Mouse (Mus musculus) megakaryocyte, embryonic 14.5 days (primary cell): ENCODE results near the gene Faah.

Experiments
- FLI1 ChIP-seq: IDR thresholded peaks from 2 replicates; pipeline ENCODE4 v1.6.1; 2012; ENCODE audit warnings: low read length, inconsistent platforms, mixed read lengths
- GATA1 ChIP-seq: IDR thresholded peaks from 3 replicates; pipeline ENCODE4 v1.6.1; 2012; ENCODE audit warnings: mixed read lengths, low read length, inconsistent platforms, borderline replicate concordance

DNA sequence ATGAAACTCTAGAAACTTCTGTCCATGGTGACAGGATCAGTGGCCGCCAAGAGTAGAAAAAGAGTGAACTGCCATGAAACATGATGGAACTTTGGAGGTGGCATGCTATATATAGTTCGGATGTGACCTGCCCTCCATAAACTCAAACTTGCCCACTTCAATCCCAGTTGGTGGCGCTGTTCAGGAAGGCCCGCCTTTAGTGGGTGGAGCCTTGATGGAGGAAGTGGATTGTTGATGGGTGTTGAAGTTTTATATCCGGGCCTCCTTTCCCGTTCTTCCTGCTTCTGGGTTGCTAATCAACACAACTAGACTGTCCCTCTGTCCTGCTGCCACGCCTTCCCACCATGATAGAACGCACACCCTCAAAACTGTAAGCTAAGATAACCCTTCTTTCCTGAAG, 32.8 kb downstream of the Faah start:
- TF ChIP-seq FLI1, result no peak
- TF ChIP-seq GATA1, result no peak
